10 mouse cellular contexts compared by ENCODE assay signal in genomic region chr13:57984163-57984562, GRCm38 (mm10).
DNase-seq lines count a peak whose midpoint lies in the region; ATAC-seq and TF ChIP-seq lines count a peak whose summit lies in the region.
"Had no signal": no experiment of that assay in that cellular context is flagged by ENCODE, and none has a peak within 500 bp of the region (broad histone marks: within the 10 kb centered on the region; RNA-seq: fewer than 3 reads in every experiment).

No protein-coding gene starts in this region.

- H3K4me3 ChIP-seq in forebrain, postnatal 0 days (ENCODE audit: low read depth, low read length), result no peak overlapping the region
- H3K4me3 ChIP-seq in forebrain, embryonic 12.5 days (replicated peaks), result no peak overlapping the region
- H3K4me3 ChIP-seq in liver, embryonic 12.5 days, result no peak overlapping the region
- H3K4me3 ChIP-seq in intestine, embryonic 16.5 days (ENCODE audit: low read length), result no peak overlapping the region
- H3K4me3 ChIP-seq: hindbrain, embryonic 12.5 days had no signal

- WGBS in forebrain, postnatal 0 days, result 77% methylated on average over 8 of the region's 8 CpGs
- 64% methylated on average over 8 of the region's 8 CpGs for WGBS in forebrain, embryonic 12.5 days
- WGBS in liver, embryonic 12.5 days (ENCODE audit: insufficient replicate concordance), result 42% methylated on average over 8 of the region's 8 CpGs
- WGBS in intestine, embryonic 16.5 days, result 59% methylated on average over 8 of the region's 8 CpGs

- no peak for DNase-seq in forebrain, postnatal 0 days
- no peak for DNase-seq in liver
- peak; percentile 45 for DNase-seq in R1 (ENCODE audit: low read depth, low spot score)
- no peak for DNase-seq in right cerebral cortex, postnatal 36 days (ENCODE audit: low spot score in 2 of 2)
- no peak for DNase-seq in T-cell, adult 2 months (ENCODE audit: low spot score)
- DNase-seq: gastrocnemius, postnatal 14 days had no signal

- no peak overlapping the region for H3K9ac ChIP-seq in forebrain, postnatal 0 days
- no peak overlapping the region for H3K9ac ChIP-seq in forebrain, embryonic 12.5 days
- H3K9ac ChIP-seq in liver, embryonic 12.5 days, result no peak overlapping the region
- H3K9ac ChIP-seq in intestine, embryonic 16.5 days (ENCODE audit: low read depth, low read length), result no peak overlapping the region
- H3K9ac ChIP-seq: hindbrain, embryonic 12.5 days had no signal

- H3K4me1 ChIP-seq in forebrain, postnatal 0 days (ENCODE audit: insufficient read depth), result no peaks in the 10 kb centered on the region
- peaks cover 30% of the 10 kb centered on the region for H3K4me1 ChIP-seq in forebrain, embryonic 12.5 days
- H3K4me1 ChIP-seq in liver, embryonic 12.5 days, result peaks cover 16% of the 10 kb centered on the region; the same call in 1 of the 2 replicates
- peaks cover 9% of the 10 kb centered on the region for H3K4me1 ChIP-seq in intestine, embryonic 16.5 days (ENCODE audit: control insufficient read depth, insufficient read depth, low read length)

- ATAC-seq in forebrain, postnatal 0 days, result no peak
- no peak for ATAC-seq in forebrain, embryonic 12.5 days (ENCODE audit: low FRiP score)
- peak; percentile 57; the same call in 1 of the 2 replicates for ATAC-seq in liver, embryonic 12.5 days
- ATAC-seq in intestine, embryonic 16.5 days, result peak; percentile 69

- H3K36me3 ChIP-seq in forebrain, postnatal 0 days (ENCODE audit: insufficient read depth), result no peaks in the 10 kb centered on the region
- no peaks in the 10 kb centered on the region for H3K36me3 ChIP-seq in forebrain, embryonic 12.5 days (replicated peaks)
- no peaks in the 10 kb centered on the region for H3K36me3 ChIP-seq in liver, embryonic 12.5 days
- no peaks in the 10 kb centered on the region for H3K36me3 ChIP-seq in intestine, embryonic 16.5 days (ENCODE audit: control insufficient read depth, insufficient read depth, low read length)
- H3K36me3 ChIP-seq: hindbrain, embryonic 12.5 days had no signal

- no peaks in the 10 kb centered on the region for H3K27me3 ChIP-seq in forebrain, postnatal 0 days (ENCODE audit: insufficient read depth, low read length)
- 0 out of 2 replicates have a peak, but pooled peaks cover 4% of the 10 kb centered on the region for H3K27me3 ChIP-seq in forebrain, embryonic 12.5 days
- no peaks in the 10 kb centered on the region for H3K27me3 ChIP-seq in liver, embryonic 12.5 days (replicated peaks)
- H3K27me3 ChIP-seq in intestine, embryonic 16.5 days (replicated peaks; ENCODE audit: control insufficient read depth, insufficient read depth, low read length), result no peaks in the 10 kb centered on the region
- H3K27me3 ChIP-seq: hindbrain, embryonic 12.5 days had no signal

- H3K27ac ChIP-seq in forebrain, postnatal 0 days (ENCODE audit: low read depth, low read length), result no peak overlapping the region
- no peak overlapping the region for H3K27ac ChIP-seq in forebrain, embryonic 12.5 days
- no peak overlapping the region for H3K27ac ChIP-seq in liver, embryonic 12.5 days
- no peak overlapping the region for H3K27ac ChIP-seq in intestine, embryonic 16.5 days (ENCODE audit: low read length)
- H3K27ac ChIP-seq: hindbrain, embryonic 12.5 days had no signal

- H3K9me3 ChIP-seq in forebrain, postnatal 0 days (ENCODE audit: low read length), result no peaks in the 10 kb centered on the region
- no peaks in the 10 kb centered on the region for H3K9me3 ChIP-seq in forebrain, embryonic 12.5 days
- H3K9me3 ChIP-seq in liver, embryonic 12.5 days (replicated peaks), result no peaks in the 10 kb centered on the region
- H3K9me3 ChIP-seq in intestine, embryonic 16.5 days (ENCODE audit: control insufficient read depth, low read length), result no peaks in the 10 kb centered on the region
- H3K9me3 ChIP-seq: hindbrain, embryonic 12.5 days had no signal

- no peak overlapping the region for H3K4me2 ChIP-seq in forebrain, postnatal 0 days (ENCODE audit: low read depth)
- no peak overlapping the region for H3K4me2 ChIP-seq in forebrain, embryonic 12.5 days
- H3K4me2 ChIP-seq in liver, embryonic 12.5 days, result no peak overlapping the region
- no peak overlapping the region for H3K4me2 ChIP-seq in intestine, embryonic 16.5 days (ENCODE audit: low read depth, low read length)
- H3K4me2 ChIP-seq: hindbrain, embryonic 12.5 days had no signal

- 0 out of 2 replicates have a peak, but pooled peaks have one; percentile 10 for TF ChIP-seq CTCF in forebrain, postnatal 0 days (IDR thresholded peaks at IDR 0.05; ENCODE audit: low read depth)

Comparison
In these comparisons a context has a peak if more than half of its experiments do, and no peak if none do; other contexts are left out.
1. ATAC-seq: peak in liver, embryonic 12.5 days (single experiment) and intestine, embryonic 16.5 days (single experiment); none in forebrain, postnatal 0 days (single experiment) and forebrain, embryonic 12.5 days (single experiment).